Mouse (Mus musculus): ENCODE data around the gene Grin2b. TPM values are rescaled to one million over a fixed set of nuclear protein-coding genes. Genes with fewer than 3 reads are reported as not detected.

Grin2b gene
- 0.12 TPM in 1 of 2 replicates, not detected in the other for polyA plus RNA-seq (2014; fragmentation: Nextera tagmentation; extraction: Ambion mirVana)

- Histone ChIP-seq H3K9me3 (ENCODE audit: control insufficient read depth, low read length) (no peaks in the 10 kb centered on the region), H3K4me1 (ENCODE audit: control insufficient read depth in 2 of 2, insufficient read depth in 2 of 2, low read length in 2 of 2) (peaks cover 2 to 7% of the 10 kb centered on the region in 2 experiments; a peak in 1 of 4 replicates), H3K27me3 (ENCODE audit: control insufficient read depth, insufficient read depth, low read length) (peaks cover 48% of the 10 kb centered on the region), H3K27ac (replicated peaks in 1 of 2; ENCODE audit: control insufficient read depth in 1 of 2, insufficient read depth in 1 of 2, low read depth in 2 of 2, low read length in 2 of 2) (no peak within 1 kb of the TSS), H3K9ac (ENCODE audit: low read length) (0 out of 2 replicates have a peak within 1 kb of the TSS, but pooled peaks have one; percentile 30), H3K36me3 (ENCODE audit: control insufficient read depth, insufficient read depth, low read length) (no peaks in the 10 kb centered on the region), H3K4me2 (ENCODE audit: low read length) (peak within 1 kb of the TSS; percentile 87), H3K4me3 (ENCODE audit: control insufficient read depth in 1 of 2, insufficient read depth in 1 of 2, low read depth in 1 of 2, low read length in 2 of 2) (peak within 1 kb of the TSS; percentile 40 to 42)
- WGBS: under 1% methylated on average over 21 of the region's 30 CpGs
- no peak for ATAC-seq (ENCODE audit: insufficient number of reproducible peaks, insufficient read depth, low FRiP score, low read depth)
These were observed at the start of gene Grin2b for GRCm38 (mm10) chr6:136173191-136173896. Gene Grin2b (minus strand): TSS chr6:136173511.

DNA sequence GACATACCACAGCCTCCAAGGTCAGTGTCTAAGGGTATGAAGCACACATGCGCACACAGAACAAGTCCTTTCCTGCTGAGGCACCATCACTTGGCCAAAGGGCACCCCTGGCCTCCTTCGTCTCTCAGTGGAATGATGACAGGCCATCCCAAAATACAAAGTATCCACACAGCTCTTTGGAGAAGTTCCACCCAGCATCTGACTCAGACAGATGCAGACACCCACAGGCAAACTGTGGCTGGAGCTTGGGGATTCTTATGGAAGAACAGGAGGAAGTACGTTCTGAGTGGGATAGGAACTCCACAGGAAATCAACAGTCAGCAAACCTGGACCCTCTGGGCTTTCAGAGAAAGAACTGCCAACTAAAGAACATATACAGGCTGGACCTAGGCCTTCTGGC is 48.6 kb upstream of the Grin2b start:
- Histone ChIP-seq H3K4me1 (ENCODE audit: control insufficient read depth in 2 of 2, insufficient read depth in 2 of 2, low read length in 2 of 2) (no peaks in the 10 kb centered on the region), H3K9me3 (ENCODE audit: control insufficient read depth, low read length) (no peaks in the 10 kb centered on the region), H3K9ac (ENCODE audit: low read length) (no peak overlapping the region), H3K4me2 (ENCODE audit: low read length) (no peak overlapping the region), H3K27me3 (ENCODE audit: control insufficient read depth, insufficient read depth, low read length) (no peaks in the 10 kb centered on the region), H3K27ac (replicated peaks in 1 of 2; ENCODE audit: control insufficient read depth in 1 of 2, insufficient read depth in 1 of 2, low read depth in 2 of 2, low read length in 2 of 2) (no peak overlapping the region), H3K36me3 (ENCODE audit: control insufficient read depth, insufficient read depth, low read length) (no peaks in the 10 kb centered on the region), H3K4me3 (ENCODE audit: control insufficient read depth in 1 of 2, insufficient read depth in 1 of 2, low read depth in 1 of 2, low read length in 2 of 2) (no peak overlapping the region)
- no peak for ATAC-seq (ENCODE audit: insufficient number of reproducible peaks, insufficient read depth, low FRiP score, low read depth)
- WGBS: 82% methylated on average over 3 of the region's 3 CpGs

DNA sequence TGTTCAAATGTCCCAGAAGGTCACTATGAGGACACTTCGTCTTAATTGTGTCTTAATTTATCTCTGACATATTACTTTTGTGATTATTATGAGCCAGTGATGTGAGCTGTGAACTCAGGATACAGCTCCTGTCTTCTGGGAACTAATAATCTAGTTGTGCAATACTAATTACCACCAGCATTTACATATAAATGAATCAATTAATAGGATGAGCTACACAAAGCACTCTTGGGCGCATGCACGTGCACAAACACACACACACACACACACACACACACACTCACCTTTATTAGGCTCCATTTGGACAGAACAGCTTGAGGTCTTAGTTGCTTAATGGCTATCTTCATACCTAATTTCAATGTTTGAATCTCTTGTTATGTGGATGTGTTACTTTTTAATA is 37.1 kb upstream of the Grin2b start:
- Histone ChIP-seq H3K9ac (ENCODE audit: low read length) (no peak overlapping the region), H3K4me2 (ENCODE audit: low read length) (no peak overlapping the region), H3K4me3 (ENCODE audit: control insufficient read depth in 1 of 2, insufficient read depth in 1 of 2, low read depth in 1 of 2, low read length in 2 of 2) (no peak overlapping the region), H3K27ac (replicated peaks in 1 of 2; ENCODE audit: control insufficient read depth in 1 of 2, insufficient read depth in 1 of 2, low read depth in 2 of 2, low read length in 2 of 2) (no peak overlapping the region), H3K9me3 (ENCODE audit: control insufficient read depth, low read length) (no peaks in the 10 kb centered on the region), H3K36me3 (ENCODE audit: control insufficient read depth, insufficient read depth, low read length) (no peaks in the 10 kb centered on the region), H3K4me1 (ENCODE audit: control insufficient read depth in 2 of 2, insufficient read depth in 2 of 2, low read length in 2 of 2) (no peaks in the 10 kb centered on the region), H3K27me3 (ENCODE audit: control insufficient read depth, insufficient read depth, low read length) (no peaks in the 10 kb centered on the region)
- ATAC-seq (ENCODE audit: insufficient number of reproducible peaks, insufficient read depth, low FRiP score, low read depth): no peak
- WGBS: 84% methylated on average over 3 of the region's 3 CpGs

GRCm38 (mm10) chr6:136199814-136200213 is 26.5 kb upstream of the Grin2b start:
- H3K27ac ChIP-seq (replicated peaks in 1 of 2; ENCODE audit: control insufficient read depth in 1 of 2, insufficient read depth in 1 of 2, low read depth in 2 of 2, low read length in 2 of 2): no peak overlapping the region
- WGBS: 76% methylated on average over 2 of the region's 2 CpGs
- H3K9ac ChIP-seq (ENCODE audit: low read length): no peak overlapping the region
- H3K9me3 ChIP-seq (ENCODE audit: control insufficient read depth, low read length): no peaks in the 10 kb centered on the region
- no peak overlapping the region for H3K4me3 ChIP-seq (ENCODE audit: control insufficient read depth in 1 of 2, insufficient read depth in 1 of 2, low read depth in 1 of 2, low read length in 2 of 2)
- H3K27me3 ChIP-seq (ENCODE audit: control insufficient read depth, insufficient read depth, low read length): no peaks in the 10 kb centered on the region
- no peaks in the 10 kb centered on the region for H3K36me3 ChIP-seq (ENCODE audit: control insufficient read depth, insufficient read depth, low read length)
- ATAC-seq (ENCODE audit: insufficient number of reproducible peaks, insufficient read depth, low FRiP score, low read depth): no peak
- H3K4me2 ChIP-seq (ENCODE audit: low read length): no peak overlapping the region
- no peaks in the 10 kb centered on the region for H3K4me1 ChIP-seq (ENCODE audit: control insufficient read depth in 2 of 2, insufficient read depth in 2 of 2, low read length in 2 of 2)

DNA sequence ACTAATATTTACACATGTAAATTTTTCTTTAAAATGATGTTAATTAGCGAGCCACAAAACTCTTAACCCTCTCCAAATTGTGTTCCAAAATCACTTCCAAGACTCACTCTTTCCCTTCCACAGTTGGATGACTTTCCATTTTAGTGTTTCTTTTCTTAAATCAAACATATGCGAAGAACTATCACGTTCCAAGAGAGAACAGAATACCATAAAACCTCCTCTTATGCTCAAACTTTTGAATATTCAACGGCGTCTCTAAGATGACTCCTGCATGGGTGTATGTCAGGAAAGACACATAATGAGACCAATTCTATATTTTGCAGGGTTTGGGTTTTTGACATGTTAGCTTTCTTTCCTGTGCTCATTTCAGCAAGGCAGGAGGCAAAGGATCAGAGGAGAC is 21.3 kb upstream of the Grin2b start:
- H3K9me3 ChIP-seq (ENCODE audit: control insufficient read depth, low read length): no peaks in the 10 kb centered on the region
- no peaks in the 10 kb centered on the region for H3K27me3 ChIP-seq (ENCODE audit: control insufficient read depth, insufficient read depth, low read length)
- no peak overlapping the region for H3K4me2 ChIP-seq (ENCODE audit: low read length)
- 77% methylated on average over 5 of the region's 5 CpGs for WGBS
- no peaks in the 10 kb centered on the region for H3K36me3 ChIP-seq (ENCODE audit: control insufficient read depth, insufficient read depth, low read length)
- H3K27ac ChIP-seq (replicated peaks in 1 of 2; ENCODE audit: control insufficient read depth in 1 of 2, insufficient read depth in 1 of 2, low read depth in 2 of 2, low read length in 2 of 2): no peak overlapping the region
- no peak overlapping the region for H3K4me3 ChIP-seq (ENCODE audit: control insufficient read depth in 1 of 2, insufficient read depth in 1 of 2, low read depth in 1 of 2, low read length in 2 of 2)
- H3K9ac ChIP-seq (ENCODE audit: low read length): no peak overlapping the region
- no peak for ATAC-seq (ENCODE audit: insufficient number of reproducible peaks, insufficient read depth, low FRiP score, low read depth)
- no peaks in the 10 kb centered on the region for H3K4me1 ChIP-seq (ENCODE audit: control insufficient read depth in 2 of 2, insufficient read depth in 2 of 2, low read length in 2 of 2)

DNA sequence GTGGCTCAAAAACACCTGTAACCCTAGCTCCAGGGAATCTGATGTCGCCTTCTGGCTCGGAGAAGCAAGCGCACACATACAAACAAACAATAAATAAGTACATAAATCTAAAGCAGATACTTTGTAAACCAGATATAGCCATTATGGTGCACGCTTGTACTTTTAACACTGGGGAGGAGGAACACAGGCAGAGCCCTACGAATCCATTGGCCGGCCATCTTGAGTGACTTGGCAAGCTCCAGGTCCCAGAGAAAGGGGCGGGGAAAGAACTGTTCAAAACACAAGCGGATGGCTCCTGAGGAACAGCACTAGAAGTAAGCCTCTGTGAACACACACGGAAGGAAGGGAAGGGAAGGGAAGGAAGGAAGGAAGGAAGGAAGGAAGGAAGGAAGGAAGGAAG is 4.8 kb upstream of the Grin2b start:
- H3K4me2 ChIP-seq (ENCODE audit: low read length): no peak overlapping the region
- H3K9ac ChIP-seq (ENCODE audit: low read length): no peak overlapping the region
- H3K36me3 ChIP-seq (ENCODE audit: control insufficient read depth, insufficient read depth, low read length): no peaks in the 10 kb centered on the region
- no peaks in the 10 kb centered on the region for H3K9me3 ChIP-seq (ENCODE audit: control insufficient read depth, low read length)
- H3K4me1 ChIP-seq (ENCODE audit: control insufficient read depth in 2 of 2, insufficient read depth in 2 of 2, low read length in 2 of 2): no peaks in the 10 kb centered on the region
- H3K27me3 ChIP-seq (ENCODE audit: control insufficient read depth, insufficient read depth, low read length): peaks cover 11% of the 10 kb centered on the region
- 81% methylated on average over 9 of the region's 9 CpGs for WGBS
- no peak overlapping the region for H3K27ac ChIP-seq (replicated peaks in 1 of 2; ENCODE audit: control insufficient read depth in 1 of 2, insufficient read depth in 1 of 2, low read depth in 2 of 2, low read length in 2 of 2)
- no peak overlapping the region for H3K4me3 ChIP-seq (ENCODE audit: control insufficient read depth in 1 of 2, insufficient read depth in 1 of 2, low read depth in 1 of 2, low read length in 2 of 2)
- ATAC-seq (ENCODE audit: insufficient number of reproducible peaks, insufficient read depth, low FRiP score, low read depth): no peak

DNA sequence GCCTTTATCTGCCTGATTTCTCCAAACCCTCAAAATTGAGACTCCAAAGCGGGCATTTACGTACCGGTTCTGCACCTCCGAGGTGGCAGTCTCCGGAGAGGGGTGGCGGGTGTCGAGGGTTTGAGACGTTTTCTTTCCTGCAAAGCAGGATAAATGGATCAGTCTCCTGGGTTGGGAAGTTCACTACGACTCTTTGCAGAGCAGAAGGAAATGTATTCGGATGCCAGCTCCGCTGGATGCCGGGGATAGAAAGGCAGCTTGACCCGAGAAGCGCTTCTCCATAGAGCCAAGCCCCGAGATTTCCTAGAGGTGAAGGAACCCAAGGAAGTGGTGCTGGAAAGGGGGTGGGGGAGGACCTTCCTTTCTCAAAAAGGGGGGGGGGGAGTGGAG is 515 bp downstream of the Grin2b start:
- Histone ChIP-seq H3K36me3 (ENCODE audit: control insufficient read depth, insufficient read depth, low read length) (no peaks in the 10 kb centered on the region), H3K4me2 (ENCODE audit: low read length) (peak overlapping the region; percentile 87), H3K27me3 (ENCODE audit: control insufficient read depth, insufficient read depth, low read length) (peaks cover 48% of the 10 kb centered on the region), H3K9me3 (ENCODE audit: control insufficient read depth, low read length) (no peaks in the 10 kb centered on the region), H3K4me1 (ENCODE audit: control insufficient read depth in 2 of 2, insufficient read depth in 2 of 2, low read length in 2 of 2) (peaks cover 2 to 7% of the 10 kb centered on the region in 2 experiments; a peak in 1 of 4 replicates), H3K9ac (ENCODE audit: low read length) (no peak overlapping the region), H3K4me3 (ENCODE audit: control insufficient read depth in 1 of 2, insufficient read depth in 1 of 2, low read depth in 1 of 2, low read length in 2 of 2) (peak overlapping the region; percentile 40 to 42), H3K27ac (replicated peaks in 1 of 2; ENCODE audit: control insufficient read depth in 1 of 2, insufficient read depth in 1 of 2, low read depth in 2 of 2, low read length in 2 of 2) (no peak overlapping the region)
- 1% methylated on average over 15 of the region's 15 CpGs for WGBS
- ATAC-seq (ENCODE audit: insufficient number of reproducible peaks, insufficient read depth, low FRiP score, low read depth): no peak
